Comparison of ENCODE assay signal across 8 mouse cellular contexts in the genomic region with DNA sequence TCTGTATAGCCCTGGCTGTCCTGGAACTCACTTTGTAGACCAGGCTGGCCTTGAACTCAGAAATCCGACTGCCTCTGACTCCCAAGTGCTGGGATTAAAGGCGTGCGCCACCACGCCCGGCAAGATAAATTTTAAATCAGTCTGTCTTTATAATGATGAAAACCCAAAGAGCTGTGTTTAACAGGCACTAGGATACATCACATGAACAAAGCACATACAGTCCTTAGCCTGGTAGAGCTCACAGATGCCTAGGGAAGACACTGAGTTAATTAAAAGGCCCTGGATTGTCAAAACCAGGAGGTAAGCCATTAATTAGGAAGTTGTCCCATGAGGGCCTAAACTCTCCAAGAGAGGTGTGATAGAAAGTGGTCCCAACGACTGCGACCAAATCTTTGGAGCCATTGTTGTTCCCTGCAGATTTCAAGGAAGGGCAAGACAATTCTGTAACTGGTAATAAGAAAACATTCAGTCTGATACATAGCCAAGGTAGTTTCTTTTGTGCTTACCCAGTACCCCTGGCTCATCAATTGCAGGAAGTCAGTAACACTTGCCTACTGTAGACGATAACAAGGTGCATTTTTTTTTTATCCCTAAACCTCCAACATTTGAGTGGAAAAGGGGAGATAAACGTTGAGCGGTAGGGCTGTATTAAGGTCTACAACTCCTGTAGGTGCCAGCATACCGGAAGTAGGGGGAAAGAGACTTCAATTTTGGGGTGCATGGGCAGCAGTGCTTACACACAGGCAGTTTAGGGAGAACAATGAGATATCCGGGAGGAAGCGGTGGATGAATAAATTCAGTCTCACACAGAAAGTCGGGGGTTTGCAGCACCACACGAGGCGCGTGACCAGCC. TPM values are rescaled to one million over a fixed set of nuclear protein-coding genes. Genes with fewer than 3 reads are reported as not detected.
A peak's percentile ranks its signal among the peaks of the same experiment; 100 is the strongest.
DNase-seq lines count a peak whose midpoint lies in the region; ATAC-seq and TF ChIP-seq lines count a peak whose summit lies in the region.

No protein-coding gene starts in this region.

- peak overlapping the region; percentile 97 for H3K27ac ChIP-seq in gastrocnemius, adult 2 months
- peak overlapping the region; percentile 92 for H3K27ac ChIP-seq in limb, embryonic 13.5 days
- peak overlapping the region; percentile 88 for H3K27ac ChIP-seq in stomach, embryonic 14.5 days (ENCODE audit: low read length)

- H3K27me3 ChIP-seq in limb, embryonic 13.5 days, result no peaks in the 10 kb centered on the region
- H3K27me3 ChIP-seq in stomach, embryonic 14.5 days (ENCODE audit: control insufficient read depth, insufficient read depth, low read length), result no peaks in the 10 kb centered on the region

- H3K4me2 ChIP-seq in limb, embryonic 13.5 days (replicated peaks), result peak overlapping the region; percentile 70
- peak overlapping the region; percentile 63 for H3K4me2 ChIP-seq in stomach, embryonic 14.5 days (replicated peaks; ENCODE audit: low read depth, low read length)

- no peak for TF ChIP-seq CTCF in gastrocnemius, adult 2 months (IDR thresholded peaks at IDR 0.05)

- intact Hi-C loops in gastrocnemius, adult 2 months (cut with DNase I), result loop anchor here (2.0 kb wide), 1 partner anchor 33 kb away; no protein-coding TSS in a partner anchor
- intact Hi-C loops in gastrocnemius, postnatal 36 days (cut with DNase I), result no loop called here
- intact Hi-C loops in left cerebral cortex, postnatal 14 days (cut with DNase I), result no loop called here

- peak; percentile 1; the same call in 1 of the 2 replicates for ATAC-seq in erythroblast, adult 5-6 weeks (replicated peaks; ENCODE audit: low FRiP score, poor library complexity, severe bottlenecking)
- no peak; the same call in 1 of the 2 replicates for ATAC-seq in limb, embryonic 13.5 days (ENCODE audit: low FRiP score, low read depth)
- ATAC-seq in stomach, embryonic 14.5 days (ENCODE audit: insufficient number of reproducible peaks, insufficient read depth, low FRiP score, low read depth), result no peak; the same call in 1 of the 2 replicates

- peak overlapping the region; percentile 93 for H3K4me3 ChIP-seq in gastrocnemius, adult 2 months
- H3K4me3 ChIP-seq in limb, embryonic 13.5 days, result peak overlapping the region; percentile 90
- peak overlapping the region; percentile 69 for H3K4me3 ChIP-seq in stomach, embryonic 14.5 days (ENCODE audit: low read depth, low read length)

- H3K36me3 ChIP-seq in limb, embryonic 13.5 days, result no peaks in the 10 kb centered on the region
- no peaks in the 10 kb centered on the region for H3K36me3 ChIP-seq in stomach, embryonic 14.5 days (ENCODE audit: control insufficient read depth, insufficient read depth, low read length)

- 41% methylated on average over 17 of the region's 17 CpGs for WGBS in limb, embryonic 13.5 days
- WGBS in stomach, embryonic 14.5 days, result 40% methylated on average over 17 of the region's 17 CpGs

- H3K9ac ChIP-seq in limb, embryonic 13.5 days, result peak overlapping the region; percentile 80
- H3K9ac ChIP-seq in stomach, embryonic 14.5 days (replicated peaks; ENCODE audit: low read depth, low read length), result peak overlapping the region; percentile 71

- H3K4me1 ChIP-seq in limb, embryonic 13.5 days, result peaks cover 24% of the 10 kb centered on the region
- peaks cover 17% of the 10 kb centered on the region for H3K4me1 ChIP-seq in stomach, embryonic 14.5 days (ENCODE audit: control insufficient read depth, insufficient read depth, low read length)

- no peak for DNase-seq in gastrocnemius, adult 2 months
- no peak for DNase-seq in gastrocnemius, postnatal 36 days
- peak; percentile 18 for DNase-seq in CD4-positive helper T cell, adult 2 months (ENCODE audit: low read depth, low spot score)
- DNase-seq in left cerebral cortex, postnatal 14 days (ENCODE audit: low spot score in 2 of 2), result no peak
- DNase-seq in kidney, adult 11 months, result no peak

- H3K9me3 ChIP-seq in limb, embryonic 13.5 days, result no peaks in the 10 kb centered on the region
- no peaks in the 10 kb centered on the region for H3K9me3 ChIP-seq in stomach, embryonic 14.5 days (ENCODE audit: control insufficient read depth, low read depth, low read length)

RNA-seq across cellular contexts. Expression of a gene that starts 0.6 kb away (rescaled TPM):
- total RNA-seq in gastrocnemius, adult 2 months (2021), result 10 to 100 TPM; 83.1 to 83.6 TPM
- 10 to 100 TPM; 70.1 to 72.1 TPM for total RNA-seq in gastrocnemius, postnatal 36 days (2021)
- total RNA-seq in erythroblast, adult 5-6 weeks (2015; ENCODE audit: low replicate concordance), result 73.8 and 78.0 TPM in 2 replicates
- total RNA-seq in erythroblast, adult 5-6 weeks (2017; ENCODE audit: low replicate concordance), result 76.8 and 82.9 TPM in 2 replicates
- 52.1 and 54.8 TPM in 2 replicates for polyA plus RNA-seq in limb, embryonic 13.5 days (2015; fragmentation: Nextera tagmentation; extraction: Ambion mirVana)
- 65.8 and 69.2 TPM in 2 replicates for polyA plus RNA-seq in stomach, embryonic 14.5 days (2014; fragmentation: Nextera tagmentation; extraction: Ambion mirVana)
- total RNA-seq in left cerebral cortex, postnatal 14 days (2021), result 100 to 1,000 TPM; 155 to 160 TPM
